Mouse (Mus musculus): Measurements from ENCODE around the gene Nptx1. TPM values are rescaled to one million over a fixed set of nuclear protein-coding genes. Genes with fewer than 3 reads are reported as not detected.

Gene Nptx1
- polyA plus RNA-seq, 1 experiment from 2014 or later: 2.0 TPM

DNA sequence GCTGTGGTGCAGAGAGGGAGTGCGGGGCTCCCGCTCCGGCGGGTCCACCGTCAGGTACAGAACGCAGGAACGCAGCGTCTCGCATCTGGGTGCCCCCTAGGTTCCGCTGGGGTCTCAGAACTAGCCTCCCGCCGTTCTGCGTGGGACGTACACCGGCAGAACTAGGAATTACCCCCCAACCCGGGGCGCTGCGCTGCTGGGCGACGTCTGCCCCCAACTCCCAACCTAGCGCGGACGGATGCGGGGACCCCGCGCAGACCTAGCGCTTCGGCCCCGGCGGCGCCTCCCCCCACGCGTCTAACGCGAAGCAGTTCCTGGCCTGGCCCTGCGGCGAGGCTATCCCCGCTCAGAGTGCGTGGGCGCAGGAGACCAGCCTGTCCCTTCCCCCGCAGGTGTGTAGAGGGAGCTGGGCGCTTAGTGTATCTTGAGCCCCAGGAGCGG, 1.8 kb upstream of the Nptx1 start:
- Histone ChIP-seq H3K36me3 (no peaks in the 10 kb centered on the region), H3K9ac (peak overlapping the region; percentile 38), H3K27ac (no peak overlapping the region), H3K27me3 (peaks cover 88% of the 10 kb centered on the region), H3K4me1 (peaks cover 50% of the 10 kb centered on the region), H3K4me2 (replicated peaks) (peak overlapping the region; percentile 99), H3K9me3 (no peaks in the 10 kb centered on the region), H3K4me3 (peak overlapping the region; percentile 51)
- no peak for ATAC-seq (ENCODE audit: insufficient number of reproducible peaks, insufficient read depth, low FRiP score, low TSS enrichment)
- WGBS: under 1% methylated on average over 42 of the region's 43 CpGs

DNA sequence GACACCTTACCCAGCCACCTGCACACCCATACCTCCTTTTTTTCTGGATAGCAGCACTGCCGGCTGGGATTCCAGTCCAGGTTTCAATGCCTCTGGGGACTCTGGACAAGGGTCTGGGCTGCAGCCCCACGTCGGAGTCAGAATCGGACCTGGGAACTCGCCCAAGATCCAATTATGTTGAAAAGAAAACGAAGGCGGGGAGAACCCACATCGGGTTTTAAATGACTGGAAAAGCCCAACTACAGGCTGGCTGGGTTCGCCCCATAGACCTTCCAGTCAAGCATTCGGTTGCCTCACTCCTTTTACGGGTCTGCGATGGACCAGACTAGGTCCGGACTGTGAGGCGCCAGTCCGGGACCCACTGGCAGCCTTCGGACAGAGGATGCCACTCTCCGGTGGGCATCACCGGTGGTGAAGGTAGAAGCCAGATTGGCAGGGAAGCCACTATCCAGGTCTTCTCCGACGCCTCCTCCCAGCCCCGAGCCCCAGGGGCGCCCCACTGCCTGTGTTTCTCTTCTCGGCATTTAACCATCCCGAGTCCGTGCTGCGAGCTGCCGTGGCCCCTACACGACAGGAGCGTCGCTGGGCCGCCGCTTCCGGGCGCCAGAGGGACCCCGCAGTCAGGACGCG, 1.3 kb upstream of the Nptx1 start:
- no peak for ATAC-seq (ENCODE audit: insufficient number of reproducible peaks, insufficient read depth, low FRiP score, low TSS enrichment)
- Histone ChIP-seq H3K27me3 (peaks cover 93% of the 10 kb centered on the region), H3K27ac (no peak overlapping the region), H3K9ac (peak overlapping the region; percentile 38), H3K4me3 (peak overlapping the region; percentile 51), H3K36me3 (no peaks in the 10 kb centered on the region), H3K9me3 (no peaks in the 10 kb centered on the region), H3K4me2 (replicated peaks) (peak overlapping the region; percentile 99), H3K4me1 (peaks cover 50% of the 10 kb centered on the region)
- WGBS: 2% methylated on average over 37 of the region's 37 CpGs

DNA sequence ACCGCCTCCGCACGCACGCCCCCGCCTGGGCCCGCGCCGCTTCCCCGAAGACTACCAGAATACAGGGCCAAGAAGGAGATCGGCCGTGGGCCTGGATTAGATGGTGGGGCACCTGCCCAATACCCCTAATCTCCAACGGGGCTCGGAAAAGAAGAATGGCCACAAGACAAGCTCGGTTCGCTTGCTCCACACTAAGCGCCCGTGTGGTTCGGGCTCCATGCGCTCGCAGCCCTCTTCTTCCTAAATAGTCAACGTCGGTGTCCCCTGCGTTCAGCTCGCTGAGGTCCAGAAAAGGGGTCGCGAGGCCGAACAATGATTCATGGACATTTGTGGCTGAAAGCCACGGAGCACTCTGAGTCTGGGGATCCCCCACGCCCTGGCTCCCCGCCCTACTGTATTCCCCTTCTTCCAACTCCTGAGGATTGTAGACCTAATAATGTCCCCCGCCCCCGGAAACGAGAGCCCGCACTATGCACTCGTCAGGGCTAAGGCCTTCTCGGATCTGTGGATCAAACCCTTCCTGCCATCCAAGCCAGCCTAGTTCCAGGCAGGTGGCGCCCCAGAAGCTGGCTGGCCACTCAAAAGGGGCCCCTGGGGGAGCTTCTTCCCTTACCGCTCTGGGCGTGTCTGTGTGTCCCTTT, 518 bp upstream of the Nptx1 start:
- Histone ChIP-seq H3K4me2 (replicated peaks) (peak overlapping the region; percentile 99), H3K4me1 (peaks cover 50% of the 10 kb centered on the region), H3K36me3 (no peaks in the 10 kb centered on the region), H3K9ac (peak overlapping the region; percentile 63), H3K9me3 (no peaks in the 10 kb centered on the region), H3K4me3 (peak overlapping the region; percentile 51), H3K27me3 (peaks cover 94% of the 10 kb centered on the region), H3K27ac (no peak overlapping the region)
- 2% methylated on average over 39 of the region's 39 CpGs for WGBS
- no peak for ATAC-seq (ENCODE audit: insufficient number of reproducible peaks, insufficient read depth, low FRiP score, low TSS enrichment)

- H3K9me3 ChIP-seq: no peaks in the 10 kb centered on the region
- peak overlapping the region; percentile 99 for H3K4me2 ChIP-seq (replicated peaks)
- WGBS: 1% methylated on average over 44 of the region's 46 CpGs
- H3K36me3 ChIP-seq: no peaks in the 10 kb centered on the region
- peaks cover 98% of the 10 kb centered on the region for H3K27me3 ChIP-seq
- peak overlapping the region; percentile 51 for H3K4me3 ChIP-seq
- peaks cover 39% of the 10 kb centered on the region for H3K4me1 ChIP-seq
- H3K27ac ChIP-seq: no peak overlapping the region
- no peak for ATAC-seq (ENCODE audit: insufficient number of reproducible peaks, insufficient read depth, low FRiP score, low TSS enrichment)
- peak overlapping the region; percentile 63 for H3K9ac ChIP-seq
These were observed 914 bp downstream of the Nptx1 start for GRCm38 (mm10) chr11:119546496-119547182.

- 0 out of 2 replicates have a peak overlapping the region, but pooled peaks have one; percentile 5 for H3K9ac ChIP-seq
- peak overlapping the region; percentile 51 for H3K4me3 ChIP-seq
- peaks cover 39% of the 10 kb centered on the region for H3K4me1 ChIP-seq
- 4% methylated on average over 10 of the region's 10 CpGs for WGBS
- ATAC-seq (ENCODE audit: insufficient number of reproducible peaks, insufficient read depth, low FRiP score, low TSS enrichment): no peak
- peak overlapping the region; percentile 99; the same call in 1 of the 2 replicates for H3K4me2 ChIP-seq (replicated peaks)
- H3K9me3 ChIP-seq: no peaks in the 10 kb centered on the region
- H3K36me3 ChIP-seq: no peaks in the 10 kb centered on the region
- no peak overlapping the region for H3K27ac ChIP-seq
- H3K27me3 ChIP-seq: peaks cover 95% of the 10 kb centered on the region
These were observed 1.6 kb downstream of the Nptx1 start for GRCm38 (mm10) chr11:119545741-119546495.

DNA sequence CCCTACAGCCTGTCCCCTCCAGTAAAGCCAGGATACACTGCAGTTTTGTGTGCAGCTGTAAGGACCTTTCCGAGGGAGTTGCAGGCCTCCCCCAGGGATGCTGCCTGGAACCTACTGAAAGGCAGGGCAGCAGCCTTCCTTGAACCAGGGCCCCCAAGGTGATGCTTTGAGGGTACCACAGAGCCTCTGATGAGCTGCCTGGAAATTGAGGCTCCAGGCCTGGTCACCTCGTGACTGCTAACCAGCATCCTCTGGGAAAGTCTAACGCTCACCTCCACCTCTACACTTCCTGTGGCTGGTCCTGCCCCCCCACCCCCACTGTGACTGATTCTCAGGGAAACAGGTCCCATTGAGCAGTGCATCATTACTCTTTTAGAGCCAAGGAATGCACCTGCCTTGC, 2.3 kb downstream of the Nptx1 start:
- Histone ChIP-seq H3K4me3 (no peak overlapping the region), H3K36me3 (no peaks in the 10 kb centered on the region), H3K4me2 (replicated peaks) (peak overlapping the region; percentile 7; the same call in 1 of the 2 replicates), H3K27ac (no peak overlapping the region), H3K4me1 (peaks cover 39% of the 10 kb centered on the region), H3K27me3 (peaks cover 95% of the 10 kb centered on the region), H3K9me3 (no peaks in the 10 kb centered on the region), H3K9ac (no peak overlapping the region)
- no peak for ATAC-seq (ENCODE audit: insufficient number of reproducible peaks, insufficient read depth, low FRiP score, low TSS enrichment)
- 45% methylated on average over 3 of the region's 3 CpGs for WGBS

- Histone ChIP-seq H3K9ac (no peak overlapping the region), H3K4me2 (replicated peaks) (no peak overlapping the region), H3K27me3 (peaks cover 94% of the 10 kb centered on the region), H3K4me3 (no peak overlapping the region), H3K27ac (no peak overlapping the region), H3K4me1 (peaks cover 39% of the 10 kb centered on the region), H3K9me3 (no peaks in the 10 kb centered on the region), H3K36me3 (no peaks in the 10 kb centered on the region)
- no peak for ATAC-seq (ENCODE audit: insufficient number of reproducible peaks, insufficient read depth, low FRiP score, low TSS enrichment)
- 83% methylated on average over 15 of the region's 15 CpGs for WGBS
These were observed 2.9 kb downstream of the Nptx1 start for GRCm38 (mm10) chr11:119544518-119545105.

DNA sequence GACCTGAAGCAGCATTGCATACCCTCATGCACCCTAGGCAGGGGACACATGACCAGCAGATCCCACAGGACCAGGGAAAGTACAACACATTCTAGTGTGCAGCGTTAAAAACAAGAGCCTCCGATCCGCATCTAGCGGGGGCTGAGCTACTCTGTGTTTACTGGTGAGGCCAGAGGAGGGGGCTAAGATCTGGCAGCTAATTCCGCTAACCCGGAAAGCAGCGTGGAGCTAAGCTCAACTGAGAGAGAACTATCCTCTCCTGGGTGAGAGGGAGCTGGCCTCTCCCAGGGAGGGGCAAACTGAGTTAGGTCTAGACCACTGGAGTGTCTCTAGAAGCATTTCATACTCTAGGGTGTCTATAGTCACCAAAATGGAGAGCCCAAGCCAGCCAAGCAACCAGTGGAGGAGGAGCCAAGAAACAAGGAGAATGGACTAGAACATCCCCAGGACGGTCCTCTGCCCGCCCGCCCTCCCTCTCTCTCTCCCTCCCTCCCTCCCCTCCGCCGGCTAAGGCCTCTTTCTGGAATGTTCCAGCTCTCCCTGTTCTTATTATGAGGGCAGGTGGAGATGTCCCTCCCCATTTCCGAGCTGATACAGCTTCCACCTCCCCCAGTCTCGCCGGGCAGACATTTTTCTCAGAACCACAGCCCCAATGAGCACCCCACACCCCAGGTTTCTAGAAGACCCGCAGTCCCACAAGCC, 3.6 kb downstream of the Nptx1 start:
- WGBS: 55% methylated on average over 16 of the region's 16 CpGs
- H3K4me1 ChIP-seq: peaks cover 33% of the 10 kb centered on the region
- H3K9ac ChIP-seq: no peak overlapping the region
- H3K36me3 ChIP-seq: no peaks in the 10 kb centered on the region
- no peak overlapping the region for H3K4me3 ChIP-seq
- H3K27me3 ChIP-seq: peaks cover 87% of the 10 kb centered on the region
- no peak overlapping the region for H3K4me2 ChIP-seq (replicated peaks)
- H3K9me3 ChIP-seq: no peaks in the 10 kb centered on the region
- no peak overlapping the region for H3K27ac ChIP-seq
- ATAC-seq (ENCODE audit: insufficient number of reproducible peaks, insufficient read depth, low FRiP score, low TSS enrichment): no peak

- no peaks in the 10 kb centered on the region for H3K9me3 ChIP-seq
- H3K36me3 ChIP-seq: no peaks in the 10 kb centered on the region
- H3K4me3 ChIP-seq: no peak overlapping the region
- peaks cover 76% of the 10 kb centered on the region for H3K27me3 ChIP-seq
- H3K4me2 ChIP-seq (replicated peaks): no peak overlapping the region
- H3K9ac ChIP-seq: no peak overlapping the region
- no peak for ATAC-seq (ENCODE audit: insufficient number of reproducible peaks, insufficient read depth, low FRiP score, low TSS enrichment)
- H3K4me1 ChIP-seq: peaks cover 22% of the 10 kb centered on the region
- 75% methylated on average over 5 of the region's 5 CpGs for WGBS
- H3K27ac ChIP-seq: no peak overlapping the region
These were observed 4.7 kb downstream of the Nptx1 start for GRCm38 (mm10) chr11:119542886-119543285.

DNA sequence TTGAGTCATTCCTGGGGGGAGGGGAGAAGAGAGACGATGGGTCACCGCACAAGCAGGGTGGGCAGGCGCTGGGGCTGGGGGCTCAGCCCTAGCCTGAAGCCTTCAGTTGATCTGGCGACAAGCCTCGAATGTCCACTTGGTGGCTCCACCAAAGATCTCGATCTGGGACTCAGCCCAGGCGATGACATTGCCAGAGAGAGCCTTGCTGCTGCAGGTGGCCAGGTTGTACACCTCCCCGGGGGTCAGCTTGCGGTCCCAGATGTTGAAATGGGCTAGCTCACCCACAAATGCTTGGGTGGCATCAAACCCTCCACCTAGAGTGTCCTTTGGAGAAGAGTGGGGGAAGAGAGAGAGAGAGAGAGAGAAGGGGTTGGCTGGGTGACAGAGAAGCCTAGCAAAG, 5.2 kb downstream of the Nptx1 start:
- Histone ChIP-seq H3K9me3 (no peaks in the 10 kb centered on the region), H3K27me3 (peaks cover 71% of the 10 kb centered on the region), H3K4me3 (no peak overlapping the region), H3K36me3 (no peaks in the 10 kb centered on the region), H3K27ac (no peak overlapping the region), H3K9ac (no peak overlapping the region), H3K4me1 (peaks cover 19% of the 10 kb centered on the region), H3K4me2 (replicated peaks) (no peak overlapping the region)
- ATAC-seq (ENCODE audit: insufficient number of reproducible peaks, insufficient read depth, low FRiP score, low TSS enrichment): no peak
- 51% methylated on average over 9 of the region's 9 CpGs for WGBS

DNA sequence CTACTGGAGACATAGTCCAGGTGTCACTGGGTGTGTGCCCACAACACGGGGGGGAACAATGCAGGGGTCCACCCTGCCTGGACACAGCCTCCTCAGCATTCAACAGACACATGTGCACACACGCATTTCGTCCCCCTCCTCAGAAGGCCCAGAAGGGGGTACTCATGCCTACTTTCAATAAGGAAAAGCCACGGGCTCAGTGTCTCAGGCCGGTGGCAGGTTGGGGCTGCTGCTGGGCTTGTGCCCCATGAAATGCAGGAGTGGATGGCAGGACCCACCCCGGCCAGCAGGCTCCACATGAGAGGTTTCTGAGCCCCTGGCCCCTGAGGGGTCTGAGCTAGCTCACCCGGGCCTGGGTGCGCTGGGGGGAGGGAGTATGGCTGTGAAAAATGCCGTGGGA, 6.5 kb downstream of the Nptx1 start:
- no peak for ATAC-seq (ENCODE audit: insufficient number of reproducible peaks, insufficient read depth, low FRiP score, low TSS enrichment)
- Histone ChIP-seq H3K9ac (no peak overlapping the region), H3K4me2 (replicated peaks) (no peak overlapping the region), H3K4me3 (no peak overlapping the region), H3K27ac (no peak overlapping the region), H3K4me1 (peaks cover 6% of the 10 kb centered on the region; the same call in 1 of the 2 replicates), H3K27me3 (peaks cover 58% of the 10 kb centered on the region), H3K36me3 (no peaks in the 10 kb centered on the region), H3K9me3 (no peaks in the 10 kb centered on the region)
- WGBS: 70% methylated on average over 9 of the region's 9 CpGs

Measured in embryonic facial prominence, embryonic 12.5 days (tissue).